Mouse (Mus musculus): ENCODE measurements around the gene Kctd8. TPM values are rescaled to one million over a fixed set of nuclear protein-coding genes. Genes with fewer than 3 reads are reported as not detected.
"Not testable (repeated sequence)": the region's sequence is repeated elsewhere in the genome, so short reads cannot be mapped to it uniquely, and the experiment has no call there.

Kctd8 gene
- polyA plus RNA-seq, 1 experiment, result 0.28 TPM

DNA sequence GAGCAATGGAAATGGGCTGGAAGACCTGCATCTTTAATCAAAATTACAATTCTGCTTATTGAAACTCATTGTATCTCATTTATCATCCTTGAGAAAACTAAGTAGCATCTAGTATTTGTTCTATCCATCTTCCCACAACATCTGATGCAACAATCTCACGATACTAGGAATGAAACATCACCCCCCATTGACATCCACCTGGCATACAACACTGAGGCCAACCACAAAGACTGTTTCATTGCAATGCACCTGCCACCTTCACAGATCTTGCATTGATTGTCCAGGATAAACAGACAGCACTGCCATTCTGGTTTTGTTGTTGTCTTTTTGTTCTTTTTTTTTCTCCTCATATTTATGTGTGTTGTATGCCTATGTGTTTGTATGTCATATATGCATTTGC is 99.5 kb downstream of the Kctd8 start:
- no peak for TF ChIP-seq POLR2A (IDR thresholded peaks at IDR 0.05; ENCODE audit: low read depth, low read length)
- TF ChIP-seq CTCF (conservative IDR thresholded peaks at IDR 0.05; ENCODE audit: insufficient read depth, insufficient read length, low read depth, low read length), result no peak
- Histone ChIP-seq H3K36me3 (ENCODE audit: control insufficient read depth, insufficient read depth, low read length) (no peaks in the 10 kb centered on the region), H3K27ac (ENCODE audit: insufficient read depth, low read depth, low read length) (no peak overlapping the region), H3K4me1 (ENCODE audit: control insufficient read depth, insufficient read depth, low read length) (no peaks in the 10 kb centered on the region), H3K4me3 (ENCODE audit: insufficient read depth, low read depth, low read length) (no peak overlapping the region), H3K27me3 (replicated peaks; ENCODE audit: control insufficient read depth, insufficient read depth, low read length) (no peaks in the 10 kb centered on the region)
- 76% methylated on average over 1 of the region's 1 CpGs for WGBS
- DNase-seq, result no peak

DNA sequence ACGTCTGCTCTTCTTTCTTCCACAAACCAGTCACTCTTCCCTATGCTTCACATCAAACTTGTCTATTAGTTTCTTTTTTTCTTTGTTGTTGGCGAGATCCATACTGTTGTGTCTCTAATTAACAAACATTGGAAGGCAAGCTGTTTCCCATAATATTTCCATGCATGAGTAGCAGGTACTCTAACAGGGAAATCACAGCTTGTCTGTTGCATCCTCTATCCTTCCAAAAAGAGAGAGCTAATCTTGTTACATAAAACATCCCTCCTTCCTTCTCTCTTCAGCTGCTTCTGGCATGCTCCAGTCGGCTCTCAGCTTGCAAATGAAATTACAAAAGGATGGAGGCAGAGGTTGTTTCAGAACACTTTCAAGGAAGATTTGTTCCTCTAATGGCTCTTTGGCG is 107.9 kb downstream of the Kctd8 start:
- Histone ChIP-seq H3K4me3 (ENCODE audit: insufficient read depth, low read depth, low read length) (no peak overlapping the region), H3K36me3 (ENCODE audit: control insufficient read depth, insufficient read depth, low read length) (no peaks in the 10 kb centered on the region), H3K27me3 (replicated peaks; ENCODE audit: control insufficient read depth, insufficient read depth, low read length) (no peaks in the 10 kb centered on the region), H3K27ac (ENCODE audit: insufficient read depth, low read depth, low read length) (no peak overlapping the region), H3K4me1 (ENCODE audit: control insufficient read depth, insufficient read depth, low read length) (no peaks in the 10 kb centered on the region)
- no peak for DNase-seq
- TF ChIP-seq POLR2A (IDR thresholded peaks at IDR 0.05; ENCODE audit: low read depth, low read length) (no peak), CTCF (conservative IDR thresholded peaks at IDR 0.05; ENCODE audit: insufficient read depth, insufficient read length, low read depth, low read length) (no peak)
- WGBS, result 65% methylated on average over 4 of the region's 4 CpGs

DNA sequence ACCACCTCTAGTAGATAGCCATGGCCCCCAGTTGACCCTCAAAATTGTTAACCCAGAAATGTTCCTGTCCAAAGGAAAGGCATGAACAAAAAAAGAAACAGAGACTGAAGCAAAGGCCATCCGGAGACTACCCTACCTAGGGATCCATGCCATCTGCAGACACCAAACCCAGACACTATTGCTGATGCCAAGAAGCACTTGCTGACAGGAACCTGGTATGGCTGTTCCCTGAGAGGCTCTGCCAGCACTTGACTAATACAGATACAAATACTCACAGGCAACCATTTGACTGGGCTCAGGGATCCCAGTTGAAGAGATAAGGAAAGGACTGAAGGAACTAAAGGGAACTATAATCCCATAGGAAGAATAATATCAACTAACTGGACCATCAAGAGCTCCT is 109.8 kb downstream of the Kctd8 start:
- H3K36me3 ChIP-seq (ENCODE audit: control insufficient read depth, insufficient read depth, low read length); H3K4me1 ChIP-seq (ENCODE audit: control insufficient read depth, insufficient read depth, low read length); H3K4me3 ChIP-seq (ENCODE audit: insufficient read depth, low read depth, low read length); H3K27ac ChIP-seq (ENCODE audit: insufficient read depth, low read depth, low read length); DNase-seq; H3K27me3 ChIP-seq (replicated peaks; ENCODE audit: control insufficient read depth, insufficient read depth, low read length): not testable (repeated sequence)
- WGBS, result 79% methylated on average over 1 of the region's 1 CpGs

GRCm38 (mm10) chr5:69227147-69227546 is 114.3 kb downstream of the Kctd8 start:
- WGBS, result 86% methylated on average over 2 of the region's 2 CpGs

GRCm38 (mm10) chr5:69222608-69223007 is 118.9 kb downstream of the Kctd8 start:
- Histone ChIP-seq H3K27me3 (replicated peaks; ENCODE audit: control insufficient read depth, insufficient read depth, low read length) (no peaks in the 10 kb centered on the region), H3K27ac (ENCODE audit: insufficient read depth, low read depth, low read length) (no peak overlapping the region), H3K36me3 (ENCODE audit: control insufficient read depth, insufficient read depth, low read length) (no peaks in the 10 kb centered on the region), H3K4me1 (ENCODE audit: control insufficient read depth, insufficient read depth, low read length) (no peaks in the 10 kb centered on the region), H3K4me3 (ENCODE audit: insufficient read depth, low read depth, low read length) (no peak overlapping the region)
- TF ChIP-seq CTCF (conservative IDR thresholded peaks at IDR 0.05; ENCODE audit: insufficient read depth, insufficient read length, low read depth, low read length), result no peak
- TF ChIP-seq POLR2A (IDR thresholded peaks at IDR 0.05; ENCODE audit: low read depth, low read length), result no peak
- 83% methylated on average over 1 of the region's 1 CpGs for WGBS
- DNase-seq, result no peak

More at GRCm38 (mm10) chr5:69227147-69227546, 114.3 kb downstream of the Kctd8 start:
- Histone ChIP-seq H3K4me3 (ENCODE audit: insufficient read depth, low read depth, low read length) (no peak overlapping the region), H3K27ac (ENCODE audit: insufficient read depth, low read depth, low read length) (no peak overlapping the region), H3K27me3 (replicated peaks; ENCODE audit: control insufficient read depth, insufficient read depth, low read length) (no peaks in the 10 kb centered on the region), H3K36me3 (ENCODE audit: control insufficient read depth, insufficient read depth, low read length) (no peaks in the 10 kb centered on the region), H3K4me1 (ENCODE audit: control insufficient read depth, insufficient read depth, low read length) (no peaks in the 10 kb centered on the region)
- DNase-seq, result no peak
- no peak for TF ChIP-seq POLR2A (IDR thresholded peaks at IDR 0.05; ENCODE audit: low read depth, low read length)
- no peak for TF ChIP-seq CTCF (conservative IDR thresholded peaks at IDR 0.05; ENCODE audit: insufficient read depth, insufficient read length, low read depth, low read length)

- Histone ChIP-seq H3K27me3 (replicated peaks; ENCODE audit: control insufficient read depth, insufficient read depth, low read length) (no peaks in the 10 kb centered on the region), H3K27ac (ENCODE audit: insufficient read depth, low read depth, low read length) (no peak overlapping the region), H3K4me3 (ENCODE audit: insufficient read depth, low read depth, low read length) (no peak overlapping the region), H3K4me1 (ENCODE audit: control insufficient read depth, insufficient read depth, low read length) (no peaks in the 10 kb centered on the region), H3K36me3 (ENCODE audit: control insufficient read depth, insufficient read depth, low read length) (no peaks in the 10 kb centered on the region)
- TF ChIP-seq POLR2A (IDR thresholded peaks at IDR 0.05; ENCODE audit: low read depth, low read length) (no peak), CTCF (conservative IDR thresholded peaks at IDR 0.05; ENCODE audit: insufficient read depth, insufficient read length, low read depth, low read length) (no peak)
- no peak for DNase-seq
- WGBS, result 53% methylated on average over 3 of the region's 3 CpGs
Measured at GRCm38 (mm10) chr5:69215216-69215615, 126.3 kb downstream of the Kctd8 start.

GRCm38 (mm10) chr5:69209401-69209800 is 132.1 kb downstream of the Kctd8 start:
- Histone ChIP-seq H3K4me1 (ENCODE audit: control insufficient read depth, insufficient read depth, low read length) (no peaks in the 10 kb centered on the region), H3K27ac (ENCODE audit: insufficient read depth, low read depth, low read length) (no peak overlapping the region), H3K36me3 (ENCODE audit: control insufficient read depth, insufficient read depth, low read length) (no peaks in the 10 kb centered on the region), H3K27me3 (replicated peaks; ENCODE audit: control insufficient read depth, insufficient read depth, low read length) (no peaks in the 10 kb centered on the region), H3K4me3 (ENCODE audit: insufficient read depth, low read depth, low read length) (no peak overlapping the region)
- no peak for TF ChIP-seq CTCF (conservative IDR thresholded peaks at IDR 0.05; ENCODE audit: insufficient read depth, insufficient read length, low read depth, low read length)
- TF ChIP-seq POLR2A (IDR thresholded peaks at IDR 0.05; ENCODE audit: low read depth, low read length), result no peak
- no peak for DNase-seq

- WGBS, result 63% methylated on average over 2 of the region's 2 CpGs
- no peaks in the 10 kb centered on the region for H3K36me3 ChIP-seq (ENCODE audit: control insufficient read depth, insufficient read depth, low read length)
- no peaks in the 10 kb centered on the region for H3K27me3 ChIP-seq (replicated peaks; ENCODE audit: control insufficient read depth, insufficient read depth, low read length)
- H3K27ac ChIP-seq (ENCODE audit: insufficient read depth, low read depth, low read length), result no peak overlapping the region
- no peak for DNase-seq
- no peaks in the 10 kb centered on the region for H3K4me1 ChIP-seq (ENCODE audit: control insufficient read depth, insufficient read depth, low read length)
- no peak overlapping the region for H3K4me3 ChIP-seq (ENCODE audit: insufficient read depth, low read depth, low read length)
- no peak for TF ChIP-seq POLR2A (IDR thresholded peaks at IDR 0.05; ENCODE audit: low read depth, low read length)
- TF ChIP-seq CTCF (conservative IDR thresholded peaks at IDR 0.05; ENCODE audit: insufficient read depth, insufficient read length, low read depth, low read length), result no peak
Measured at GRCm38 (mm10) chr5:69207713-69208112, 133.8 kb downstream of the Kctd8 start.

All from kidney, adult 2 months (tissue).